Mouse (Mus musculus): Measurements from ENCODE around the gene Tescl. TPM values are rescaled to one million over a fixed set of nuclear protein-coding genes. Genes with fewer than 3 reads are reported as not detected.

The Tescl gene
- polyA plus RNA-seq, 1 experiment from 2014 or later = not detected

DNA sequence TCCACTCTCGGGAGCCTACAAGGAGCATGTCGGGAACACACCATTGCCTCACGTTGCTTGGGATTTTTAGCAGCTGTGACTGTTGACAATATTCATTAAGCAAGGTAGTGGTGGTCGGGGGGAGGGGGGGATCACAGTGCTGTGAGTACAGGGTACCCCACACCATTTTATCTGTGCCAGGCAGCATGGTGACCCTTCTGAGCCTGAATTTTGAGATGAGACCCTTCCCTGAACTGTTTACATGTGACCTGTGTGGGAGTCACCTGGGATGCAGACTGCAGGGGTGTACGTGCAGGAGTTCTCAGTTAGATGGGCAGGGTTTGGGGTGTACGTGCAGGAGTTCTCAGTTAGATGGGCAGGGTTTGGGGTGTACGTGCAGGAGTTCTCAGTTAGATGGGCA lies 37.4 kb downstream of the Tescl start:
- H3K27ac ChIP-seq = no peak overlapping the region
- H3K27me3 ChIP-seq = no peaks in the 10 kb centered on the region
- H3K9ac ChIP-seq = no peak overlapping the region
- peaks cover 6% of the 10 kb centered on the region; the same call in 1 of the 2 replicates for H3K9me3 ChIP-seq
- ATAC-seq (ENCODE audit: low FRiP score, low read depth) = no peak
- H3K4me2 ChIP-seq (replicated peaks) = no peak overlapping the region
- peaks cover 14% of the 10 kb centered on the region for H3K4me1 ChIP-seq
- WGBS = 92% methylated on average over 7 of the region's 7 CpGs
- peaks cover 61% of the 10 kb centered on the region for H3K36me3 ChIP-seq
- H3K4me3 ChIP-seq = no peak overlapping the region

DNA sequence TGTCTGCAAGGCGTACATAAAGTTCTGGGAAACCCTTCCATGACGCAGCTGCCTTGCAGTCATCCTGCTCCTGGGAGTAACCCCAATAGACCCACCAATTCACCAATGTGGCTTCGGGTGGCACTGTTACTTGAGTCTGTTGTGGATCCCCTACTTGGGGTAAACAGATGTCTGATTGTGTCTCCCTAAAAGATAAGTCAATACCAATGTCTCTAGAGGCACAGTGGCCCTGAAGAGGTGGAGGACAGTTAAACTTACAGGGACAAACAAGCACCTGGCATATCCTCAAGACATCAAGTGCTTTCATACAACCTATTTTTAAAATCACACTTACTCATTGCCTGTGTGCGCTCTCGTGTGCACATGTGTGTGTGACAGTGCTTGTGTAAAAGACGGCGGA lies 38.4 kb downstream of the Tescl start:
- Histone ChIP-seq H3K9ac (no peak overlapping the region), H3K9me3 (peaks cover 12% of the 10 kb centered on the region; the same call in 1 of the 2 replicates), H3K27ac (no peak overlapping the region), H3K4me2 (replicated peaks) (no peak overlapping the region), H3K4me3 (no peak overlapping the region), H3K4me1 (peaks cover 14% of the 10 kb centered on the region), H3K27me3 (no peaks in the 10 kb centered on the region), H3K36me3 (peaks cover 71% of the 10 kb centered on the region)
- WGBS = 98% methylated on average over 7 of the region's 7 CpGs
- ATAC-seq (ENCODE audit: low FRiP score, low read depth) = no peak

DNA sequence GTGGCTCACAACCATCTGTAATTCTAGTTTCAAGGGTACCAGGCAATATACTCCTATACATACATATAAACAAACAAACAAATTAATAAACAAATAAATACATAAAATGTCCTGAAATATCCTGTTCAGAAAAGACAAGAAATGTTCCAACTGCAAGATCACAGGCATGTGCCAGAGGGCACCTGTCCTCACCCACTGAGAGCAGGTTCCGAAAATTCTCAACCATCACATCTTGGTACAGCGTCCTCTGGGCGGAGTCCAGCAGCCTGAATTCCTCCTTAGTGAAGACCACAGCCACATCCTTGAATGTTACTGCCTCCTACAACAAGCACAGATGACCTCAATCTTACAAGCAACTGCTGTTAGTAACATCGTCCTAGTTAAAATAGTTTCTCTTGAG lies 39.0 kb downstream of the Tescl start:
- no peaks in the 10 kb centered on the region for H3K27me3 ChIP-seq
- no peak overlapping the region for H3K27ac ChIP-seq
- H3K9me3 ChIP-seq = peaks cover 16% of the 10 kb centered on the region; the same call in 1 of the 2 replicates
- H3K36me3 ChIP-seq = peaks cover 77% of the 10 kb centered on the region
- ATAC-seq (ENCODE audit: low FRiP score, low read depth) = no peak
- no peak overlapping the region for H3K4me2 ChIP-seq (replicated peaks)
- no peak overlapping the region for H3K9ac ChIP-seq
- H3K4me3 ChIP-seq = no peak overlapping the region
- WGBS = 97% methylated on average over 4 of the region's 4 CpGs
- H3K4me1 ChIP-seq = peaks cover 11% of the 10 kb centered on the region

DNA sequence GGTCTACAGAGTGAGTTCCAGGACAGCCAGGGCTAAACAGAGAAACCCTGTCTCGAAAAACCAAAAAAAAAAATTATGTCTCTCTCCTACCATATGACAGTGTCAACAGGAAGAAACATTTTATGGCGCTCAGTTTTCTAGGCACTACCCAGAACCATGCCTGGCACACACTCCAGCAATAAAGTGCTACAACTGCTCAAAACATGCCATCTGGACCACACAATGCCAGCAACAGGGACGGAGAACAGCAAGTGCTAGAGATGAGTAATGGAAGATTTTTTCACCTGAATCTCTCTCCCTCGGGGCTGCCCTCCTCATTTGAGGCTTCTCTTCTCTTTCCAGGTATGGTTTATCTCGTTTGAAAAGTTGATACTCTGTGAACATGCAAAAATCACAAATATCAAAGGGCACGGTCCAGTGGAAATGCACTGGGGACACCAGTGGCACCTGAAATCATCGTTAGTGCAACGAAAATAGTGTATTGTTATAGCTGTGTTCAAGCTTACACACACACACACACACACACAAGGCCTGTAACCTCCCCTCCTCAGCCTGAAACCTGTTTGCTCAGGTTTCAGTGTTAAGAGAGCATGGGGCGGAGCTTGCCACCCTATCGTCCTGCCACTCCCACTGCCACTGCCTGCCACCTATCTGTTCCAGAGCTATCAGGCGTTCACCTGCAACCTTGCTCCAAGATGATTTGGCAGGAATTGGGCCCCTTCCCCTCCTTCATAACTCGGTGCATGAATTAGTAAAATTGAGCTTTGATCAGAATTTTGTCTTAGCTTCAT lies 40.5 kb downstream of the Tescl start:
- no peak overlapping the region for H3K4me3 ChIP-seq
- H3K27me3 ChIP-seq = no peaks in the 10 kb centered on the region
- peaks cover 8% of the 10 kb centered on the region for H3K4me1 ChIP-seq
- ATAC-seq (ENCODE audit: low FRiP score, low read depth) = no peak
- peaks cover 91% of the 10 kb centered on the region for H3K36me3 ChIP-seq
- H3K9ac ChIP-seq = no peak overlapping the region
- H3K9me3 ChIP-seq = peaks cover 16% of the 10 kb centered on the region; the same call in 1 of the 2 replicates
- WGBS = 85% methylated on average over 12 of the region's 12 CpGs
- H3K27ac ChIP-seq = no peak overlapping the region
- no peak overlapping the region for H3K4me2 ChIP-seq (replicated peaks)

DNA sequence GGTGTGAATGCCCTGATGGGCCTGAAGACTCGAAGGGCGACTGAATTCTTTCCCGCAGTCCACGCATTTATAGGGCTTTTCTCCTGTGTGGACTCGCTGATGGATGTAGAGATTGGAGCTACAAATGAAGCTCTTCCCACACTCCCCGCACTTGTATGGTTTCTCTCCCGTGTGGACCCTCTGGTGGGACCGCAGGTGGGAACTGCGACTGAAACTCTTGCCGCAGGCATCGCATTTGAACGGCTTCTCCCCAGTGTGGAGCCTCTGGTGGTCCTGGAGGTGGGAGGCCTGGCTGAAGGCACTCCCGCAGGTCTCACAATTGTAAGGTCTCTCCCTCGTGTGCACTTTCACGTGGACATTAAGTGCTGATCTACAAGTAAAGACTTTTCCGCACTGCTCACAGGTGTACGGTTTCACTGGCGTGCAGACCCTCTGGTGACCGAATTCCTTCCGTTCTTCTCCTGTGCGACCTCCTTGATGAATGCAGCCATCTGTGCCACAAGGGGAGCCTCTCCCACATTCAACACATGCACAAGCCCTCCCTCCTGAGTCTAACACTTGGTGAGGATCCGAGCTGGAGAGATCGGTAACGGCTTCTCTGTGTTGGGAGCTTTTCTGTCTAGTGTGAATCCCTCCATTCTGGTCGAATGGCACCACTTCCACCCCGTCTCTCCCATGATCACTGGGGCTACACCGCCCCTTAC lies 42.2 kb downstream of the Tescl start:
- Histone ChIP-seq H3K4me3 (no peak overlapping the region), H3K27me3 (no peaks in the 10 kb centered on the region), H3K9ac (no peak overlapping the region), H3K4me2 (replicated peaks) (no peak overlapping the region), H3K9me3 (peaks cover 22% of the 10 kb centered on the region; the same call in 1 of the 2 replicates), H3K4me1 (no peaks in the 10 kb centered on the region), H3K27ac (no peak overlapping the region), H3K36me3 (peaks cover 90% of the 10 kb centered on the region)
- WGBS = 88% methylated on average over 27 of the region's 27 CpGs
- ATAC-seq (ENCODE audit: low FRiP score, low read depth) = no peak

DNA sequence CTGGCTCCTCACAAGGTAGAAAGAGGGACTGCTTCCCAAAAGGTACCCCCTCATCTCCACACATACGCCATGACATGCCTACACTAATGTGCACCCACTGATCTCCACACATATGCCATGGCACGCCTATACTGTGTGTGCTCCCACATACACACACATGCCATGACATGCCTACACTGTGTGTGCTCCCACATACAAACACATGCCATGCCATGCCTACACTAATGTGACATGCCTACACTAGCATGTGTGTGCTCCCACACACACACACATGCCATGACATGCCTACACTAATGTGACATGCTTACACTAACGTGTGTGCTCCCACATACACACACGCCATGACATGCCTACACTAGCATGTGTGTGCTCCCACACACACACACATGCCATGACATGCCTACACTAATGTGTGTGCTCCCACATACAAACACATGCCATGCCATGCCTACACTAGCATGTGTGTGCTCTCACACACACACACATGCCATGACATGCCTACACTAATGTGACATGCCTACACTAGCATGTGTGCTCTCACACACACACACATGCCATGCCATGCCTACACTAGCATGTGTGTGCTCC lies 43.5 kb downstream of the Tescl start:
- Histone ChIP-seq H3K4me2 (replicated peaks) (no peak overlapping the region), H3K4me3 (no peak overlapping the region), H3K9me3 (peaks cover 22% of the 10 kb centered on the region; the same call in 1 of the 2 replicates), H3K27ac (no peak overlapping the region), H3K36me3 (peaks cover 77% of the 10 kb centered on the region), H3K27me3 (no peaks in the 10 kb centered on the region), H3K4me1 (no peaks in the 10 kb centered on the region), H3K9ac (no peak overlapping the region)
- ATAC-seq (ENCODE audit: low FRiP score, low read depth) = no peak
- WGBS = 94% methylated on average over 4 of the region's 4 CpGs

DNA sequence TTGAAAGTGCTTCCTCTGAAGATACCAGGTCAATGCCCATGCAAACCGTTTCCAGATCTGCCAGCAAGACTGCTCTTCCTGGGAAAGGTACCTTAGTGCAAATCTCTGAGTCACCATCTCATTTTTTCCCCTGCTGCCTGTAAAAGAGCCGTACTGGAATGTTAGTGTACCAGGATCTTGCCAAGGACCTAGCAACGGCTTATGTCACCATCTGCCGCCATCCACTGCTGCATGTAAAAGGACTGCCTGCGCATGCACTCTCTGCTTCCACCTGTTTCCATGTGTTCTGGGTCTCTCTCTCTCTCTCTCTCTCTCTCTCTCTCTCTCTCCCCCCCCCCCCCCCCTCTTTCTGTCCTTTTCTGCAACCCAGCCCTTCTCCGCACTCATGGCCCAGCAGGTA lies 45.2 kb downstream of the Tescl start:
- no peak for ATAC-seq (ENCODE audit: low FRiP score, low read depth)
- Histone ChIP-seq H3K4me3 (no peak overlapping the region), H3K27ac (no peak overlapping the region), H3K36me3 (peaks cover 60% of the 10 kb centered on the region), H3K9ac (no peak overlapping the region), H3K4me2 (replicated peaks) (no peak overlapping the region), H3K27me3 (no peaks in the 10 kb centered on the region), H3K4me1 (no peaks in the 10 kb centered on the region), H3K9me3 (peaks cover 22% of the 10 kb centered on the region; the same call in 1 of the 2 replicates)
- WGBS = 90% methylated on average over 6 of the region's 6 CpGs

DNA sequence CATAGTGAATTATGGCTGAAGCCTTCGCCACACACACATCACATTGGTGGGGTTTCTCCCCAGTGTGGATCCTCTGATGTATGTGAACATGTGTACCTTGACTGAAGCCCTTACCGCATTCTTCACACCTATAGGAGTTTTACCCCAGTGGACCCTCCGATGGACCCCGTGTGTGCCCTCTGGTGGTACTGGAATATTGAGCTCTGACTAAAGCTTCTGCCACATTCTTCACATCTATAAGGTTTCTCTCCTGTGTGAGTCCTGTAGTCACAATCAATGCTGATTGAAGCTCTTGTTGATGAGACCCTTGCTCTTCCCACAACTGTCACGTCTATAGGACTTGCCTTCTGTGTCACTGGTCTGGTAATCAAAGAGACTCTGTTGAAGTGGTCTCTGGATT lies 46.1 kb downstream of the Tescl start:
- H3K36me3 ChIP-seq = peaks cover 52% of the 10 kb centered on the region
- no peak overlapping the region for H3K4me3 ChIP-seq
- H3K27ac ChIP-seq = no peak overlapping the region
- H3K4me1 ChIP-seq = no peaks in the 10 kb centered on the region
- no peak overlapping the region for H3K4me2 ChIP-seq (replicated peaks)
- no peak overlapping the region for H3K9ac ChIP-seq
- peaks cover 22% of the 10 kb centered on the region; the same call in 1 of the 2 replicates for H3K9me3 ChIP-seq
- H3K27me3 ChIP-seq = no peaks in the 10 kb centered on the region
- WGBS = 91% methylated on average over 5 of the region's 5 CpGs
- ATAC-seq (ENCODE audit: low FRiP score, low read depth) = no peak

DNA sequence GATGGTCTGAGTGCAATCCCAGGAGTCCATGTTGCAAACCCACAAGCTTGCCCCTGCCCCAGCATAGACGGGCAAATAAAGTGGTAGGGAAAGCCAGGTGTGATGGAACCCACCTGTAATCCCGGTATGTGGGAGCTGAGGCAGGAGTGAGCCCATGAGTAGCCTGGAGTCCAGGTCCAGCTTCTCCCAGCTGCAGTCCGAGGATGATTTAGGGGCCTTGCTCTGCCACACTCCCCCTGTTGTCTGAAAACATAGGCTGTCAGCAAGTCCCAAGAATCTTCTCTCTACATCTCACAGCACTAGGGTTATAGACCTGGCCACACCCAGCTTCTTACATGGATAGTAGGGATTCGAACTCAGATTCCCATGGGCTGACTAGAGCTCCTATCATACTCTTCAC lies 46.8 kb downstream of the Tescl start:
- Histone ChIP-seq H3K27ac (no peak overlapping the region), H3K4me2 (replicated peaks) (no peak overlapping the region), H3K9ac (no peak overlapping the region), H3K4me3 (no peak overlapping the region), H3K9me3 (peaks cover 21% of the 10 kb centered on the region; the same call in 1 of the 2 replicates), H3K4me1 (no peaks in the 10 kb centered on the region), H3K27me3 (no peaks in the 10 kb centered on the region), H3K36me3 (peaks cover 44% of the 10 kb centered on the region)
- WGBS = 81% methylated on average over 4 of the region's 4 CpGs
- ATAC-seq (ENCODE audit: low FRiP score, low read depth) = no peak

DNA sequence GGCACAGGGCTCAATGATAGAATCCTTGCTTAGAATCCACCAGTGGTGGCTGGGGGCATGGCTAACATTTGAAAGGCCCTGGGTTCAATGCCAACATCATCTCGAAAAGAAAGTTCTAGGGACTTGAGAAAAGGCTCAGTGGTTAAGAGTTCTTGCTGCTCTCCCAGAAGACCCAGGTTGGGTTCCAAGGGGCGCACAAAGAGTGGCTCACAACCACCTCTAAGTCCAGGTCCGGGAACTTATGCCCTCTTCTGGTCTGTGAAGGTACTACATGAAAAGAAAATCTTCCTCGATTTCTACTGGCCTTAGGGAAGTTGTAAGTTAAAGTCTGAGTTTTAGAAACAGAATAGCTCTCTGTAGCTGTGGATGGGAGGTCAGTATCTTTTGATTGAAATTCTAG lies 47.6 kb downstream of the Tescl start:
- ATAC-seq (ENCODE audit: low FRiP score, low read depth) = no peak
- Histone ChIP-seq H3K4me2 (replicated peaks) (no peak overlapping the region), H3K9ac (no peak overlapping the region), H3K9me3 (peaks cover 12% of the 10 kb centered on the region; the same call in 1 of the 2 replicates), H3K36me3 (peaks cover 36% of the 10 kb centered on the region), H3K27me3 (no peaks in the 10 kb centered on the region), H3K4me1 (no peaks in the 10 kb centered on the region), H3K4me3 (no peak overlapping the region), H3K27ac (no peak overlapping the region)
- WGBS = 46% methylated on average over 4 of the region's 4 CpGs

Measured in limb, embryonic 13.5 days (tissue).